Mouse (Mus musculus) megakaryocyte-erythroid progenitor cell, adult 5 weeks (primary cell): ENCODE data around the gene Lsp1. TPM values are rescaled to one million over a fixed set of nuclear protein-coding genes. Genes with fewer than 3 reads are reported as not detected.

Experiments
- polyA plus RNA-seq: library from polyadenylated mRNA; stranded (reverse); fragments of >175 nt; gene quantifications from 2 replicates; pipeline ENCODE4 v1.2.3, GENCODE M21; 2012

Lsp1 gene
- polyA plus RNA-seq: 82.2 and 95.3 TPM in 2 replicates

GRCm38 (mm10) chr7:142460636-142461077 is at the start of gene Lsp1:
Gene Lsp1 (plus strand): TSS chr7:142460809.

GRCm38 (mm10) chr7:142434137-142434865 is 26.3 kb upstream of the Lsp1 start, which contains the start of gene Syt8:
Gene Syt8 (plus strand): TSS chr7:142434850.

GRCm38 (mm10) chr7:142441585-142441984 is 19.0 kb upstream of the Lsp1 start, which contains the start of gene Tnni2:
Gene Tnni2 (plus strand): TSS chr7:142441808.

GRCm38 (mm10) chr7:142498575-142498974 is 38.0 kb downstream of the Lsp1 start, which contains the start of gene Tnnt3:
Gene Tnnt3 (plus strand): TSS chr7:142498836.

GRCm38 (mm10) chr7:142532671-142533058 is 72.1 kb downstream of the Lsp1 start, which contains the start of gene Mrpl23:
Gene Mrpl23 (plus strand): TSS chr7:142532686.

Other genes with a start within 250 kb of the Lsp1 start
- gene Gm7579, start 248.9 kb upstream of the Lsp1 start, polyA plus RNA-seq: not detected in 2 replicates
- gene Krtap5-5, start 230.8 kb upstream of the Lsp1 start, polyA plus RNA-seq: not detected in 2 replicates
- not detected in 2 replicates for gene Gm40460, start 219.7 kb upstream of the Lsp1 start, polyA plus RNA-seq
- gene Gm2431, start 202.5 kb upstream of the Lsp1 start, polyA plus RNA-seq: not detected in 2 replicates
- not detected in 2 replicates for gene Gm4559, start 186.4 kb upstream of the Lsp1 start, polyA plus RNA-seq
- gene Krtap5-1, start 163.7 kb upstream of the Lsp1 start, polyA plus RNA-seq: not detected in 2 replicates
- not detected in 2 replicates for gene Krtap5-4, start 157.3 kb upstream of the Lsp1 start, polyA plus RNA-seq
- 2.5 and 2.6 TPM in 2 replicates for gene Ifitm10, start 87.1 kb upstream of the Lsp1 start, polyA plus RNA-seq
- 62.1 and 84.1 TPM in 2 replicates for gene Gm49369, start 78.1 kb upstream of the Lsp1 start, polyA plus RNA-seq
- gene Ctsd, start 72.8 kb upstream of the Lsp1 start, polyA plus RNA-seq: 77.7 and 82.6 TPM in 2 replicates
- gene Syt8, start 26.0 kb upstream of the Lsp1 start, polyA plus RNA-seq: not detected in 2 replicates
- 3.8 and 4.9 TPM in 2 replicates for gene Tnni2, start 19.0 kb upstream of the Lsp1 start, polyA plus RNA-seq
- gene Tnnt3, start 38.0 kb downstream of the Lsp1 start, polyA plus RNA-seq: 0.41 and 1.3 TPM in 2 replicates
- 11.7 and 15.7 TPM in 2 replicates for gene Mrpl23, start 71.9 kb downstream of the Lsp1 start, polyA plus RNA-seq
- gene Igf2, start 206.0 kb downstream of the Lsp1 start, polyA plus RNA-seq: 0.04 and 0.17 TPM in 2 replicates
- gene Gm49394, start 209.1 kb downstream of the Lsp1 start, polyA plus RNA-seq: not detected in 2 replicates